7 mouse cellular contexts compared by ENCODE assay signal in the genomic region with DNA sequence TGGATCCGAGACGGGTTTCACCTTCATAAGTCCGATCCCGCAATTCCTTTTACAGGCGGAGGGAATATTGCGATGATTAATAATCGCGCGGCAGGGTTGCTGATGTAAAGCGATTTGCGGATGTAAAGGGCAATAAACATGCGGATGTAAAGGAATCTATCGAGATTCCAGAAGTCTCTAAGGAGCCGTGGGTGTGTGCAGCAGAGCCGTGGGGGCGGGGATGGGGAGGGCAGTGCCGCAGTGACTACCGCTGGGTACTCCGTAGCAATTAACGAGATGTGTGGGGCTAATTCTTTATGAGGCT. TPM values are rescaled to one million over a fixed set of nuclear protein-coding genes. Genes with fewer than 3 reads are reported as not detected.
DNase-seq lines count a peak whose midpoint lies in the region; ATAC-seq and TF ChIP-seq lines count a peak whose summit lies in the region.

No protein-coding gene starts in this region.

- peak; percentile 13 for DNase-seq in thymus, postnatal 14 days
- DNase-seq in thymus, adult 18-20 months, result no peak
- no peak for DNase-seq in liver, embryonic 13.5 days
- DNase-seq in layer of hippocampus, postnatal 14 days (ENCODE audit: low spot score in 2 of 2), result no peak

- TF ChIP-seq CTCF in cortical plate, adult 2 months (IDR thresholded peaks at IDR 0.05; ENCODE audit: extremely low read depth, insufficient read depth, low read length), result no peak
- no peak for TF ChIP-seq CTCF in olfactory bulb, adult 2 months (IDR thresholded peaks at IDR 0.05; ENCODE audit: insufficient read depth, low read depth, low read length)

- H3K27ac ChIP-seq in cortical plate, adult 2 months (ENCODE audit: insufficient read depth, low read length), result 0 out of 2 replicates have a peak overlapping the region, but pooled peaks have one; percentile 80
- peak overlapping the region; percentile 44; the same call in 1 of the 2 replicates for H3K27ac ChIP-seq in hindbrain, embryonic 12.5 days
- no peak overlapping the region for H3K27ac ChIP-seq in liver, embryonic 13.5 days
- peak overlapping the region; percentile 42; the same call in 1 of the 2 replicates for H3K27ac ChIP-seq in olfactory bulb, adult 2 months (ENCODE audit: insufficient read depth, low read depth, low read length)

- H3K4me2 ChIP-seq in hindbrain, embryonic 12.5 days (replicated peaks), result peak overlapping the region; percentile 62
- peak overlapping the region; percentile 93 for H3K4me2 ChIP-seq in liver, embryonic 13.5 days

- whole genome bisulfite sequencing in hindbrain, embryonic 12.5 days, result 1% methylated on average over 20 of the region's 20 CpGs
- WGBS in liver, embryonic 13.5 days (ENCODE audit: insufficient replicate concordance), result 1% methylated on average over 20 of the region's 20 CpGs
- WGBS in olfactory bulb, adult 2 months, result under 1% methylated on average over 20 of the region's 20 CpGs

- TF ChIP-seq POLR2A in cortical plate, adult 2 months (IDR thresholded peaks at IDR 0.05; ENCODE audit: extremely low read depth, insufficient read depth, low read length), result no peak
- no peak for TF ChIP-seq POLR2A in olfactory bulb, adult 2 months (IDR thresholded peaks at IDR 0.05; ENCODE audit: insufficient read depth, low read depth, low read length)

- H3K4me3 ChIP-seq in cortical plate, adult 2 months (ENCODE audit: insufficient read depth, low read length), result peak overlapping the region; percentile 59
- H3K4me3 ChIP-seq in hindbrain, embryonic 12.5 days, result peak overlapping the region; percentile 51
- peak overlapping the region; percentile 71 for H3K4me3 ChIP-seq in liver, embryonic 13.5 days (replicated peaks)
- H3K4me3 ChIP-seq in olfactory bulb, adult 2 months (ENCODE audit: insufficient read depth, low read depth, low read length), result peak overlapping the region; percentile 38

- no peaks in the 10 kb centered on the region for H3K36me3 ChIP-seq in hindbrain, embryonic 12.5 days
- H3K36me3 ChIP-seq in liver, embryonic 13.5 days, result no peaks in the 10 kb centered on the region

- no peaks in the 10 kb centered on the region for H3K4me1 ChIP-seq in cortical plate, adult 2 months (ENCODE audit: control insufficient read depth, insufficient read depth, low read length)
- peaks cover 20% of the 10 kb centered on the region for H3K4me1 ChIP-seq in hindbrain, embryonic 12.5 days
- peaks cover 24% of the 10 kb centered on the region for H3K4me1 ChIP-seq in liver, embryonic 13.5 days (replicated peaks)
- peaks cover 12% of the 10 kb centered on the region for H3K4me1 ChIP-seq in olfactory bulb, adult 2 months (ENCODE audit: control insufficient read depth, insufficient read depth, low read length)

- H3K27me3 ChIP-seq in hindbrain, embryonic 12.5 days, result peaks cover 8% of the 10 kb centered on the region; the same call in 1 of the 2 replicates
- peaks cover 61% of the 10 kb centered on the region for H3K27me3 ChIP-seq in liver, embryonic 13.5 days

- ATAC-seq in hindbrain, embryonic 12.5 days (ENCODE audit: low FRiP score), result no peak
- no peak for ATAC-seq in liver, embryonic 13.5 days (ENCODE audit: low read depth)

- no peaks in the 10 kb centered on the region for H3K9me3 ChIP-seq in hindbrain, embryonic 12.5 days (replicated peaks)
- no peaks in the 10 kb centered on the region for H3K9me3 ChIP-seq in liver, embryonic 13.5 days (replicated peaks)

- H3K9ac ChIP-seq in hindbrain, embryonic 12.5 days, result peak overlapping the region; percentile 57; the same call in 1 of the 2 replicates
- peak overlapping the region; percentile 61 for H3K9ac ChIP-seq in liver, embryonic 13.5 days

RNA-seq across cellular contexts. Expression of a gene that starts 13.0 kb away (rescaled TPM):
- polyA plus RNA-seq in cortical plate, adult 2 months (2012; rRNA removed), result 24.3 and 41.8 TPM in 2 replicates
- polyA plus RNA-seq in hindbrain, embryonic 12.5 days (2016; fragmentation: Nextera tagmentation; extraction: Ambion mirVana), result 2.4 and 2.7 TPM in 2 replicates
- polyA plus RNA-seq in liver, embryonic 13.5 days (2015; fragmentation: Nextera tagmentation; extraction: Ambion mirVana), result 1.5 and 1.7 TPM in 2 replicates
- not detected in 2 replicates for polyA plus RNA-seq in olfactory bulb, adult 2 months (2012; ENCODE audit: insufficient read depth, insufficient read length, low replicate concordance, missing spikeins)
- 10 to 100 TPM; 12.9 to 16.5 TPM for total RNA-seq in layer of hippocampus, postnatal 14 days (2021)
